Mouse (Mus musculus): ENCODE measurements around the gene Smco2.
"Not testable (repeated sequence)": the region's sequence is repeated elsewhere in the genome, so short reads cannot be mapped to it uniquely, and the experiment has no call there.

Smco2 gene

GRCm38 (mm10) chr6:146857386-146857785 is 7.5 kb downstream of the Smco2 start:
- DNase-seq (ENCODE audit: low read depth, low spot score) = no peak

- no peak for DNase-seq (ENCODE audit: low read depth, low spot score)
These were observed 13.2 kb downstream of the Smco2 start for GRCm38 (mm10) chr6:146863154-146863553.

- DNase-seq (ENCODE audit: low read depth, low spot score) = not testable (repeated sequence)
These were observed 14.5 kb downstream of the Smco2 start for GRCm38 (mm10) chr6:146864370-146864769.

GRCm38 (mm10) chr6:146865701-146866100 is 15.8 kb downstream of the Smco2 start:
- DNase-seq (ENCODE audit: low read depth, low spot score) = no peak

- no peak for DNase-seq (ENCODE audit: low read depth, low spot score)
These were observed 22.1 kb downstream of the Smco2 start for GRCm38 (mm10) chr6:146871975-146872374.

- DNase-seq (ENCODE audit: low read depth, low spot score) = no peak
These were observed 24.5 kb downstream of the Smco2 start for GRCm38 (mm10) chr6:146874415-146874814.

- DNase-seq (ENCODE audit: low read depth, low spot score) = no peak
These were observed 26.9 kb downstream of the Smco2 start for GRCm38 (mm10) chr6:146876820-146877219.

- no peak for DNase-seq (ENCODE audit: low read depth, low spot score)
These were observed 27.6 kb downstream of the Smco2 start for GRCm38 (mm10) chr6:146877425-146878045.

- no peak for DNase-seq (ENCODE audit: low read depth, low spot score)
These were observed 29.0 kb downstream of the Smco2 start for GRCm38 (mm10) chr6:146878926-146879325.

- DNase-seq (ENCODE audit: low read depth, low spot score) = no peak
These were observed 30.0 kb downstream of the Smco2 start for GRCm38 (mm10) chr6:146879856-146880255.

GRCm38 (mm10) chr6:146880296-146880695 is 30.4 kb downstream of the Smco2 start:
- no peak for DNase-seq (ENCODE audit: low read depth, low spot score)

- DNase-seq (ENCODE audit: low read depth, low spot score) = no peak
These were observed 32.2 kb downstream of the Smco2 start for GRCm38 (mm10) chr6:146881896-146882770.

GRCm38 (mm10) chr6:146883426-146883825 is 33.5 kb downstream of the Smco2 start:
- no peak for DNase-seq (ENCODE audit: low read depth, low spot score)

GRCm38 (mm10) chr6:146884171-146884570 is 34.3 kb downstream of the Smco2 start:
- no peak for DNase-seq (ENCODE audit: low read depth, low spot score)

- no peak for DNase-seq (ENCODE audit: low read depth, low spot score)
These were observed 34.9 kb downstream of the Smco2 start for GRCm38 (mm10) chr6:146884851-146885250.

GRCm38 (mm10) chr6:146887958-146888659 is 38.2 kb downstream of the Smco2 start, which contains the start of gene Ppfibp1:
TSS of gene Ppfibp1 (plus strand) at chr6:146888487.
- peak; percentile 67 for DNase-seq (ENCODE audit: low read depth, low spot score)

- DNase-seq (ENCODE audit: low read depth, low spot score) = no peak
These were observed 39.0 kb downstream of the Smco2 start for GRCm38 (mm10) chr6:146888660-146889490.

GRCm38 (mm10) chr6:146890215-146890614 is 40.3 kb downstream of the Smco2 start:
- DNase-seq (ENCODE audit: low read depth, low spot score) = no peak

- no peak for DNase-seq (ENCODE audit: low read depth, low spot score)
These were observed 40.7 kb downstream of the Smco2 start for GRCm38 (mm10) chr6:146890633-146891032.

- no peak for DNase-seq (ENCODE audit: low read depth, low spot score)
These were observed 44.0 kb downstream of the Smco2 start for GRCm38 (mm10) chr6:146893890-146894289.

- no peak for DNase-seq (ENCODE audit: low read depth, low spot score)
These were observed 48.8 kb downstream of the Smco2 start for GRCm38 (mm10) chr6:146898709-146899108.
